Mouse (Mus musculus): ENCODE data around the gene Gas2l1.

- TF ChIP-seq POLR2A (IDR thresholded peaks at IDR 0.05; ENCODE audit: low read depth, low read length): no peak
- TF ChIP-seq CTCF (conservative IDR thresholded peaks at IDR 0.05; ENCODE audit: insufficient read depth, insufficient read length, low read depth, low read length): no peak
These were observed 1.4 kb downstream of the Gas2l1 start for GRCm38 (mm10) chr11:5063561-5064281.

Data from kidney, adult 2 months (tissue).